Mouse (Mus musculus): ENCODE data around the gene Fbxo31. TPM values are rescaled to one million over a fixed set of nuclear protein-coding genes. Genes with fewer than 3 reads are reported as not detected.

Gene Fbxo31
- polyA plus RNA-seq, 1 experiment from 2014 or later: 18.4 TPM

DNA sequence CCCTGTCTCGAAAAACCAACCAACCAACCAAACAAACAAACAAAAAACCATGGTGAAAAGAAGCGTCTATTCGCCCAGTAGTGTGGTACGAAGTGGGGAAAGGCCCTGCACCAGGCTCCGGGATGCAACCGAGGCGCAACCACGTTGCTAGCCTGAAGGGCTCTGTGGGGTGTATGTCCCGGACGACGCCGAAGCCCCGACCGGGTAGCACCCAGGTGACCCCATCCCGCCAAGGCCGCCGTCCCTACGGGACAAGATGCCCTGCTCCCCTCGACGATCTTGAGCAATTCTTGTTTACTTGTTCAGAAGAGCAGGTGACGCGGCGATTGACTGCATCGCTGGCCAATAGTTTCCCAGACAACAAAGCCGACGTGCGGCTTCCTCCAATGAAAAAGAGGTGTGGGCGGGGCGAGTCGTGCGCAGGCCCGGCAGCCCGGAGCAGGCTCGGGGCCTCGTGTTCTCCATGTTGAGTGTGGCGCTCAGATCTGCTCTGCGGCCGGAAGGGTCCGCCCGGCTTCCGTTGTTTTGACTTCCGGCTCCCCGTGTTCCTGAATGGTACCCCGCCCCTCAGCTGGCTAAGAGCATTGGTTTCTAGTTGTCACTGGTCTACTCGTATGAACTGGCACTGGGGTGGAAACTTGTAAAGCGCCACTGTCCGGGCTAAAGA, 6.7 kb upstream of the Fbxo31 start:
- Histone ChIP-seq H3K36me3 (ENCODE audit: insufficient read depth) (no peaks in the 10 kb centered on the region), H3K27me3 (ENCODE audit: insufficient read depth, low read length) (no peaks in the 10 kb centered on the region), H3K4me2 (peak overlapping the region; percentile 66), H3K9ac (peak overlapping the region; percentile 58), H3K4me1 (ENCODE audit: insufficient read depth) (0 out of 2 replicates have a peak, but pooled peaks cover under 1% of the 10 kb centered on the region), H3K27ac (ENCODE audit: low read depth) (no peak overlapping the region), H3K4me3 (ENCODE audit: low read depth, low read length) (peak overlapping the region; percentile 56), H3K9me3 (ENCODE audit: low read depth, low read length) (no peaks in the 10 kb centered on the region)
- ATAC-seq (ENCODE audit: insufficient read depth) (peak; percentile 96), DNase-seq (peak; percentile 100)
- no peak for TF ChIP-seq CTCF (IDR thresholded peaks at IDR 0.05; ENCODE audit: low read depth)
- WGBS: under 1% methylated on average over 47 of the region's 47 CpGs

DNA sequence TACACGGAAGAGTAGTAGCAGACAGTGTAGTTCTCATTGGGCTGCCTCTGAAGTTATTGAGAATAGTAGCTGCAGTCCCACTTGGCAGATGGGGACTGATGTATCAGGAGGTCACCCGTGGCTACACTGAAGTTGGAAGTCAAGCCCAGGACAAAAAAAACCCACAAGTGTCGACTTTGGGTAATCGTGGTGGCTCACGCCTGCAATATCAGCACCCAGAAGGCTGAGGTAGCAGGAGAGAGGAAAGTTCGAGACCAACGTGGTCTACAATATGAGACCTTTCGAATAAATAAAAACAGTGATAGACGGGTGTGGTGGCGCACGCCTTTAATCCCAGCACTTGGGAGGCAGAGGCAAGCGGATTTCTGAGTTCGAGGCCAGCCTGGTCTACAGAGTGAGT, 6.1 kb upstream of the Fbxo31 start:
- Histone ChIP-seq H3K27me3 (ENCODE audit: insufficient read depth, low read length) (no peaks in the 10 kb centered on the region), H3K27ac (ENCODE audit: low read depth) (no peak overlapping the region), H3K9ac (no peak overlapping the region), H3K4me3 (ENCODE audit: low read depth, low read length) (peak overlapping the region; percentile 56), H3K4me1 (ENCODE audit: insufficient read depth) (peaks cover 4% of the 10 kb centered on the region; the same call in 1 of the 2 replicates), H3K36me3 (ENCODE audit: insufficient read depth) (no peaks in the 10 kb centered on the region), H3K4me2 (peak overlapping the region; percentile 66), H3K9me3 (ENCODE audit: low read depth, low read length) (no peaks in the 10 kb centered on the region)
- no peak for ATAC-seq (ENCODE audit: insufficient read depth)
- WGBS: 43% methylated on average over 13 of the region's 13 CpGs
- no peak for TF ChIP-seq CTCF (IDR thresholded peaks at IDR 0.05; ENCODE audit: low read depth)
- no peak for DNase-seq

DNA sequence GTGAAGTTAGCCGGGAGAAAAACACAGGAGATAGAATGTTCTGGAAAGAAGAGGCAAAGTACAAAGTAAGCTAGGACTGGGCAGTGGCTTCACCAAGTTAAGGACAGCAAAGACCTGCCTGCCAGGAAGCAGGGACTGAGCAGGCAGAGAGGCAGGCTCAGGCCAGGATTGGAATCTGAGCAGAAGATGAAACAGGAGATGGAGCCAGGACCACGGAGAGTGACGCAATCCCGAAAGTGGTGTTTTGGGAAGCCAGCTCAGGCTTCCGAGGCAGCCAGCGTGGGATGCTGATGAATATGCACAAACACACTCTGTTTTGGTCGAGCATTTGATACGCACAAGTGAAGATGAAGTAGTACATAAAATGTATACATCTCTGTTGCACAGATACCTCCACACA, 5.0 kb upstream of the Fbxo31 start:
- no peak for TF ChIP-seq CTCF (IDR thresholded peaks at IDR 0.05; ENCODE audit: low read depth)
- no peaks in the 10 kb centered on the region for H3K27me3 ChIP-seq (ENCODE audit: insufficient read depth, low read length)
- H3K27ac ChIP-seq (ENCODE audit: low read depth): no peak overlapping the region
- DNase-seq: no peak
- H3K4me1 ChIP-seq (ENCODE audit: insufficient read depth): peaks cover 4% of the 10 kb centered on the region; the same call in 1 of the 2 replicates
- no peak overlapping the region for H3K4me3 ChIP-seq (ENCODE audit: low read depth, low read length)
- H3K36me3 ChIP-seq (ENCODE audit: insufficient read depth): no peaks in the 10 kb centered on the region
- no peak overlapping the region for H3K4me2 ChIP-seq
- H3K9me3 ChIP-seq (ENCODE audit: low read depth, low read length): no peaks in the 10 kb centered on the region
- ATAC-seq (ENCODE audit: insufficient read depth): no peak
- 36% methylated on average over 8 of the region's 8 CpGs for WGBS
- no peak overlapping the region for H3K9ac ChIP-seq

DNA sequence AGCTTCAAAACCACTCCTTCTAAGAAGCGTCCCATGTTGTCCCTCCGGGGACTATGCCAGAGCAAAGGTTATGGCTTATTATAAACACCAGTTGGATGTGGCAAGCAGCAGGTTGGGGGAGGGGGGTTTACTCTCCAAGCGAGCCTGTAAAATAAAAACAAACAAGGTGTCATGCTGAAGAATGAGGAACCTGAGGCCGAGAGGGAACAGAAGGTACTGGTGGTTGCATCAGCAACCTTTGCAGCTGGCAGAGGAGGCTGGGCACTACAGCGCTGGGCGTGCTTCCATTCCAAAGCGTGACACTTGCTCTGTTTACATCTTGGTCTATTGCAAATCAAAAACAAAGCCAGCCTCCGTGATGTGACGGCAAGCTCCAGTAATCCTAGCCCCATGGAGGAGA, 1.9 kb upstream of the Fbxo31 start:
- 7% methylated on average over 9 of the region's 9 CpGs for WGBS
- Histone ChIP-seq H3K4me1 (ENCODE audit: insufficient read depth) (peaks cover 11% of the 10 kb centered on the region), H3K4me3 (ENCODE audit: low read depth, low read length) (no peak overlapping the region), H3K27ac (ENCODE audit: low read depth) (no peak overlapping the region), H3K9me3 (ENCODE audit: low read depth, low read length) (no peaks in the 10 kb centered on the region), H3K9ac (no peak overlapping the region), H3K4me2 (no peak overlapping the region), H3K36me3 (ENCODE audit: insufficient read depth) (no peaks in the 10 kb centered on the region), H3K27me3 (ENCODE audit: insufficient read depth, low read length) (no peaks in the 10 kb centered on the region)
- ATAC-seq (ENCODE audit: insufficient read depth) (no peak), DNase-seq (peak; percentile 34)
- TF ChIP-seq CTCF (IDR thresholded peaks at IDR 0.05; ENCODE audit: low read depth): no peak

DNA sequence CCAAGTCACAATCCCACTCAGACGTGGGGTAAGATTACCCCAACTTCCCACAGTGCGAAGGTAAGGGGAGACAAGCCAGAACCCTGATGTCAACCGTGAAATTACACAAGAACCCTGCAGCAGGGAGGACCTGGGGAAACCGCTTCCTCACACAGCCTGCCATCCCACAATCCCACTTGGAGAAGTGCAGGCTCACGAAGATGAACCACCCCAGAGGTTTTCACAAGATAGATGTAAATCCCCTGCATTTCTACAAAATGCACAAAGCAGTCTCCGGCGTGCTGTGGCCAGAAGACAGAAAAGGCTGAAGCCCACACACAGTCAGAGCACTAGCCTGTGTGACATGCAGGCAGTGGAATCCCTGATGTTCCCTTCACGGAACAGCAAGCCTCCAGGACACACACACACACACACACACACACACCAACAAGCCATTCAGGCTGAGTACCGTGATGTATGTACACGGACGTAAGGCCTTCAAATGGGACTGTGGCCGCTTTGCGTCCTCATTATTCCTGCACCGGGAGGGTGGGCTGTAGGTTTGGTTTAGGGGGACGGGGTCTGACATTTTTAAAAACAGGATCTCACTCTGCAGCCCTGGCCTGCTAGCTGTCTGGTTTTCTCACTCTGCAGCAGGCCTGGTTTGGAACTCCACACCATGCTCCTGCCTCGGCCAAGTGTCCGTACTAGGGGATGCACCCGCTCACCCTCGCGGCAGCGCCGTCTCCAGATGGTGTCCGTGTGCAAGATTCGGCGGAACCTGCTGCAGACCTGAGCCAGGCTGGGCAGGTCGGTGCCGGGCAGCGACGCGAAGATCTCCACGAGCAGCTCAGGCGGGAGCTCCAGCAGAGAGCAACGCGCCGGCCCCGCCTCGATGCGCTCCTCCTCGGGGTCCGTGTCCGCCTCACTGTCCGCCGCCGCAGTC, 593 bp downstream of the Fbxo31 start:
- Histone ChIP-seq H3K36me3 (ENCODE audit: insufficient read depth) (no peaks in the 10 kb centered on the region), H3K27me3 (ENCODE audit: insufficient read depth, low read length) (no peaks in the 10 kb centered on the region), H3K4me1 (ENCODE audit: insufficient read depth) (peaks cover 11% of the 10 kb centered on the region), H3K9me3 (ENCODE audit: low read depth, low read length) (no peaks in the 10 kb centered on the region), H3K4me3 (ENCODE audit: low read depth, low read length) (peak overlapping the region; percentile 90), H3K27ac (ENCODE audit: low read depth) (no peak overlapping the region), H3K9ac (peak overlapping the region; percentile 80), H3K4me2 (peak overlapping the region; percentile 75)
- DNase-seq: peak; percentile 37
- 1% methylated on average over 44 of the region's 44 CpGs for WGBS
- peak; percentile 7 for ATAC-seq (ENCODE audit: insufficient read depth)
- no peak for TF ChIP-seq CTCF (IDR thresholded peaks at IDR 0.05; ENCODE audit: low read depth)

DNA sequence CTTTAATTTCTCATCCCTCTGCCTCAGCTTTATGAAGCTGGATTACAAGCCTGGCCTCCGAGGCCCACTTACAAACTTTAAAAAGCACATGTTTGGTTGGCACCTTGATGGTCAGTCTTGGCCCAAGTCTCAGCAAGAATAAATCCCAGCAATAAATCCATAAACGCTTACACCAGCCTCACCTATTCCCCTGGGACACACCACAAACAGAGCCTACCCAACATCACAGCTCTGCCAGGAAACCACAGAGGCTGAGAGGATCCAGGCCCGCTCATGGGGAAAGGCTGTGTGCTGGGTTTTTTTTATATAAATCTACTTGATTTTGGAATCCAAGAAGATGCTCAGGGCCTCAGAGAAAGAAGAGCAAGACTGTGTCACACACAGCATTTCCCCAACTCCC, 2.9 kb downstream of the Fbxo31 start:
- Histone ChIP-seq H3K9ac (no peak overlapping the region; the same call in 1 of the 2 replicates), H3K9me3 (ENCODE audit: low read depth, low read length) (no peaks in the 10 kb centered on the region), H3K27me3 (ENCODE audit: insufficient read depth, low read length) (no peaks in the 10 kb centered on the region), H3K4me2 (no peak overlapping the region), H3K4me1 (ENCODE audit: insufficient read depth) (peaks cover 11% of the 10 kb centered on the region), H3K36me3 (ENCODE audit: insufficient read depth) (no peaks in the 10 kb centered on the region), H3K27ac (ENCODE audit: low read depth) (no peak overlapping the region), H3K4me3 (ENCODE audit: low read depth, low read length) (no peak overlapping the region)
- WGBS: 84% methylated on average over 3 of the region's 3 CpGs
- no peak for DNase-seq
- TF ChIP-seq CTCF (IDR thresholded peaks at IDR 0.05; ENCODE audit: low read depth): no peak
- ATAC-seq (ENCODE audit: insufficient read depth): no peak

DNA sequence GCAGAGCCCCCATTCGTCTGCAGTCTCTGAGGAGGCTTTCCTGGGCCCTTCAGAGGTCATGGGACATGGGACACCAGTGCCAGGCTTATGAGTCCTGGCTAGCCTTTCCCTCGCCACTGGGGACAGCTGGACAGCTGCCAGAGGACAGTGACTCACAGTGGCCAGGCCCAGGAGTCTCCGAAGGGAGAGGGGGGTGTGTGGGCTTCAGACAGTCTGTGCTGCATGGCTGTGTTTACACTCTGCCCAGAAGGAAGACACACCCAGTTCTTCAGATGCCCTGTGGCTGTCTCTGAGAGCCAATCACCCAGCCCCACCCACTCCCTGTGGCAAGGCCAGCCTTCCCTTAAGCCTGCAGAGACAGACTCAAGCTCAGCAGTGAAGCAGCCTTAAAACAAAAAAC, 5.3 kb downstream of the Fbxo31 start:
- Histone ChIP-seq H3K4me3 (ENCODE audit: low read depth, low read length) (no peak overlapping the region), H3K36me3 (ENCODE audit: insufficient read depth) (no peaks in the 10 kb centered on the region), H3K27me3 (ENCODE audit: insufficient read depth, low read length) (no peaks in the 10 kb centered on the region), H3K9me3 (ENCODE audit: low read depth, low read length) (no peaks in the 10 kb centered on the region), H3K27ac (ENCODE audit: low read depth) (no peak overlapping the region), H3K4me2 (no peak overlapping the region), H3K4me1 (ENCODE audit: insufficient read depth) (peaks cover 7% of the 10 kb centered on the region), H3K9ac (no peak overlapping the region)
- no peak for TF ChIP-seq CTCF (IDR thresholded peaks at IDR 0.05; ENCODE audit: low read depth)
- DNase-seq (peak; percentile 53), ATAC-seq (ENCODE audit: insufficient read depth) (peak; percentile 43; the same call in 1 of the 2 replicates)
- 27% methylated on average over 3 of the region's 3 CpGs for WGBS
